Mouse (Mus musculus) heart, adult 2 months (tissue): ENCODE measurements around the gene Cntrl.

Experiments used
- CTCF ChIP-seq: fragments of 200-600 bp; IDR thresholded peaks from 2 replicates; pipeline ENCODE4 v1.8.1; 2022; ENCODE audit warnings: antibody characterized with exemption, mild to moderate bottlenecking, moderate library complexity
- POLR2A ChIP-seq: fragments of 200-500 bp; IDR thresholded peaks from 2 replicates; pipeline ENCODE4 v1.6.1; 2011; ENCODE audit warnings: mild to moderate bottlenecking, low read depth, low read length, control low read depth; ENCODE audit not compliant: insufficient read depth

GRCm38 (mm10) chr2:35151303-35151882, 42.1 kb downstream of the Cntrl start:
- no peak for TF ChIP-seq POLR2A
- no peak for TF ChIP-seq CTCF
